Comparison of ENCODE assay signal across 10 mouse cellular contexts in genomic region chr10:77506961-77507577, GRCm38 (mm10). TPM values are rescaled to one million over a fixed set of nuclear protein-coding genes. Genes with fewer than 3 reads are reported as not detected.
A peak's percentile ranks its signal among the peaks of the same experiment; 100 is the strongest.
DNase-seq lines count a peak whose midpoint lies in the region; ATAC-seq and TF ChIP-seq lines count a peak whose summit lies in the region.
"Had no signal": no experiment of that assay in that cellular context is flagged by ENCODE, and none has a peak within 500 bp of the region (broad histone marks: within the 10 kb centered on the region; RNA-seq: fewer than 3 reads in every experiment).

No protein-coding gene starts in this region.

- TF ChIP-seq CTCF in testis, adult 2 months (IDR thresholded peaks at IDR 0.05; ENCODE audit: control insufficient read depth, insufficient read depth, insufficient replicate concordance, low read depth, low read length): no peak

- no peak overlapping the region for H3K9ac ChIP-seq in heart, embryonic 12.5 days
- no peak overlapping the region for H3K9ac ChIP-seq in kidney, embryonic 15.5 days
- no peak overlapping the region for H3K9ac ChIP-seq in forebrain, embryonic 12.5 days
- H3K9ac ChIP-seq: stomach, embryonic 15.5 days had no signal

- no peak overlapping the region for H3K4me2 ChIP-seq in heart, embryonic 12.5 days
- no peak overlapping the region for H3K4me2 ChIP-seq in kidney, embryonic 15.5 days
- H3K4me2 ChIP-seq in forebrain, embryonic 12.5 days: no peak overlapping the region
- H3K4me2 ChIP-seq: stomach, embryonic 15.5 days had no signal

- peak; percentile 99 for DNase-seq in heart, adult 11 months
- DNase-seq in testis, postnatal 10 days (ENCODE audit: low spot score): no peak
- DNase-seq in left cerebral cortex, adult 8-10 months (ENCODE audit: low spot score in 2 of 2): no peak
- DNase-seq in layer of hippocampus, postnatal 14 days (ENCODE audit: low spot score in 2 of 2): no peak

- WGBS in heart, embryonic 12.5 days: 85% methylated on average over 13 of the region's 13 CpGs
- 67% methylated on average over 13 of the region's 13 CpGs for whole genome bisulfite sequencing in kidney, embryonic 15.5 days
- 92% methylated on average over 13 of the region's 13 CpGs for WGBS in forebrain, embryonic 12.5 days

- peaks cover 10% of the 10 kb centered on the region; the same call in 1 of the 2 replicates for H3K4me1 ChIP-seq in heart, embryonic 12.5 days (replicated peaks)
- peaks cover 2% of the 10 kb centered on the region for H3K4me1 ChIP-seq in testis, adult 2 months (ENCODE audit: control insufficient read depth, insufficient read depth, low read length)
- H3K4me1 ChIP-seq in kidney, embryonic 15.5 days: peaks cover 35% of the 10 kb centered on the region
- no peaks in the 10 kb centered on the region; the same call in 1 of the 2 replicates for H3K4me1 ChIP-seq in forebrain, embryonic 12.5 days

- no peak overlapping the region for H3K4me3 ChIP-seq in heart, embryonic 12.5 days
- H3K4me3 ChIP-seq in testis, adult 2 months (ENCODE audit: control insufficient read depth, low read depth, low read length): no peak overlapping the region
- H3K4me3 ChIP-seq in kidney, embryonic 15.5 days (replicated peaks): no peak overlapping the region
- H3K4me3 ChIP-seq in forebrain, embryonic 12.5 days (replicated peaks): no peak overlapping the region
- H3K4me3 ChIP-seq: stomach, embryonic 15.5 days had no signal

- peaks cover 75% of the 10 kb centered on the region for H3K36me3 ChIP-seq in heart, embryonic 12.5 days
- H3K36me3 ChIP-seq in testis, adult 2 months (ENCODE audit: control insufficient read depth, insufficient read depth, low read length): no peaks in the 10 kb centered on the region; the same call in 1 of the 2 replicates
- H3K36me3 ChIP-seq in kidney, embryonic 15.5 days: peaks cover 73% of the 10 kb centered on the region
- H3K36me3 ChIP-seq in forebrain, embryonic 12.5 days (replicated peaks): peaks cover 74% of the 10 kb centered on the region

- no peak for TF ChIP-seq POLR2A in testis, adult 2 months (IDR thresholded peaks at IDR 0.05; ENCODE audit: control insufficient read depth, low read depth, low read length)

- no peak overlapping the region for H3K27ac ChIP-seq in heart, embryonic 12.5 days (ENCODE audit: poor library complexity, severe bottlenecking)
- 0 out of 2 replicates have a peak overlapping the region, but pooled peaks have one; percentile 16 for H3K27ac ChIP-seq in testis, adult 2 months (ENCODE audit: control insufficient read depth, insufficient read depth, low read depth, low read length)
- H3K27ac ChIP-seq in kidney, embryonic 15.5 days: 0 out of 2 replicates have a peak overlapping the region, but pooled peaks have one; percentile 33
- no peak overlapping the region for H3K27ac ChIP-seq in forebrain, embryonic 12.5 days
- H3K27ac ChIP-seq: stomach, embryonic 15.5 days had no signal

- no peak for ATAC-seq in heart, embryonic 12.5 days (ENCODE audit: insufficient number of reproducible peaks, low FRiP score)
- no peak for ATAC-seq in kidney, embryonic 15.5 days (replicated peaks; ENCODE audit: low FRiP score)
- ATAC-seq in forebrain, embryonic 12.5 days (ENCODE audit: low FRiP score): no peak

- H3K27me3 ChIP-seq in heart, embryonic 12.5 days (replicated peaks): no peaks in the 10 kb centered on the region
- H3K27me3 ChIP-seq in testis, adult 2 months (ENCODE audit: control insufficient read depth, insufficient read depth, low read length): no peaks in the 10 kb centered on the region
- H3K27me3 ChIP-seq in kidney, embryonic 15.5 days: no peaks in the 10 kb centered on the region
- no peaks in the 10 kb centered on the region for H3K27me3 ChIP-seq in forebrain, embryonic 12.5 days
- H3K27me3 ChIP-seq: CH12.LX; stomach, embryonic 15.5 days had no signal

- H3K9me3 ChIP-seq in heart, embryonic 12.5 days (replicated peaks): no peaks in the 10 kb centered on the region
- no peaks in the 10 kb centered on the region for H3K9me3 ChIP-seq in kidney, embryonic 15.5 days (replicated peaks)
- H3K9me3 ChIP-seq in forebrain, embryonic 12.5 days: no peaks in the 10 kb centered on the region
- H3K9me3 ChIP-seq: stomach, embryonic 15.5 days had no signal

RNA-seq across cellular contexts. Expression of gene Fam207a, which starts 8.5 kb away (rescaled TPM):
- 31.0 and 32.1 TPM in 2 replicates for polyA plus RNA-seq in heart, embryonic 12.5 days (2016; fragmentation: Nextera tagmentation; extraction: Ambion mirVana)
- polyA plus RNA-seq in testis, adult 2 months (2012; rRNA removed): 10.4 and 10.7 TPM in 2 replicates
- 34.3 and 37.2 TPM in 2 replicates for polyA plus RNA-seq in kidney, embryonic 15.5 days (2015; fragmentation: Nextera tagmentation; extraction: Ambion mirVana)
- polyA plus RNA-seq in forebrain, embryonic 12.5 days (2016; fragmentation: Nextera tagmentation; extraction: Ambion mirVana): 39.4 and 44.1 TPM in 2 replicates
- total RNA-seq in left cerebral cortex, adult 8-10 months (2022): 10 to 100 TPM; 26.6 to 32.7 (median 29.5) TPM
- 10 to 100 TPM; 32.3 to 34.9 TPM for total RNA-seq in layer of hippocampus, postnatal 14 days (2021)

RNA-seq across cellular contexts. Expression of gene Itgb2, which starts 23.0 kb away (rescaled TPM):
- polyA plus RNA-seq in heart, embryonic 12.5 days (2016; fragmentation: Nextera tagmentation; extraction: Ambion mirVana): 1.5 and 2.5 TPM in 2 replicates
- 0.77 and 0.81 TPM in 2 replicates for polyA plus RNA-seq in testis, adult 2 months (2012; rRNA removed)
- polyA plus RNA-seq in kidney, embryonic 15.5 days (2015; fragmentation: Nextera tagmentation; extraction: Ambion mirVana): 2.1 and 2.3 TPM in 2 replicates
- 0.64 and 0.74 TPM in 2 replicates for polyA plus RNA-seq in forebrain, embryonic 12.5 days (2016; fragmentation: Nextera tagmentation; extraction: Ambion mirVana)
- 10 to 100 TPM in 2 of 4 experiments, 1 to 10 TPM in 2; 3.8 to 20.4 (median 8.9) TPM for total RNA-seq in left cerebral cortex, adult 8-10 months (2022)
- 1 to 10 TPM; 2.2 to 3.1 TPM for total RNA-seq in layer of hippocampus, postnatal 14 days (2021)

Comparison
In these comparisons a context has a peak if more than half of its experiments do, and no peak if none do; other contexts are left out.
1. H3K27ac ChIP-seq: peak in testis, adult 2 months (single experiment) and kidney, embryonic 15.5 days (single experiment); none in heart, embryonic 12.5 days (single experiment) and forebrain, embryonic 12.5 days (single experiment).